Mouse (Mus musculus) heart, postnatal 0 days (tissue): ENCODE results near the gene Igf2bp3.

ENCODE experiments used
- CTCF ChIP-seq: IDR thresholded peaks from 2 replicates; pipeline ENCODE4 v1.5.1; 2016; ENCODE audit warnings: antibody characterized with exemption, control low read depth, low read depth
- EP300 ChIP-seq: IDR thresholded peaks from 2 replicates; pipeline ENCODE4 v1.6.1; 2016; ENCODE audit warnings: antibody characterized with exemption, low read depth

DNA sequence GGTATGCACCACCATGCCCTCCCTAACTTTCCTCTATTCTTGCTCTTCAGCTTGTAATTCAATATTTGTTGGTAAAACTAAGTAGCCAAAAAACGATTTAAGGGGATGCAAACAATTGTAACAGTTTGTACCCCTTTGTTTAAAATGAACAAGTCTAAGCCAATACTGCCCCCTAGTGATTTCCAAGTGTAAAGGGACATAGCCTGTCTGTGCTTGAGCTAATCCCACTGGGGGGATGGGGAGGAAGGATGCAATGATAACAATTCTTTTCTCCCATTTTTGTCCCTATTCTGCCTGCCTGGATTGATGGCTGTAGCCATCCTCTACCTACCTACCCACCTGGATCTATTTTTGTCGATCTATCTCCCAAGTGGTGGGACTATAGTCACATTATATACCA lies 32.5 kb upstream of the Igf2bp3 start:
- TF ChIP-seq CTCF (peak; percentile 75), EP300 (no peak)
